Mouse (Mus musculus) embryonic facial prominence, embryonic 14.5 days (tissue): ENCODE data around the gene Vwa3b. TPM values are rescaled to one million over a fixed set of nuclear protein-coding genes. Genes with fewer than 3 reads are reported as not detected.

Experiments
- ATAC-seq: fragments of 200-750 bp; cut with Nextera tagmentation; 2 replicates; pipeline ENCODE4 v1.8.0; 2017; ENCODE audit warnings: low read depth, moderate number of reproducible peaks, moderate TSS enrichment
- DNase-seq: peaks from one replicate; pipeline ENCODE4 v3.0.0-alpha.2; 2015; ENCODE audit warnings: low spot score
- H3K27ac ChIP-seq: fragments of 300-500 bp; sonication (generic); replicated peaks from 2 replicates; pipeline ENCODE4 v1.5.1; 2014; ENCODE audit warnings: low read depth, mild to moderate bottlenecking, low read length, moderate library complexity
- H3K27me3 ChIP-seq: fragments of 300-500 bp; sonication (generic); replicated peaks from 2 replicates; pipeline ENCODE4 v1.6.1; 2014; ENCODE audit warnings: low read length; ENCODE audit not compliant: control insufficient read depth, insufficient read depth
- H3K36me3 ChIP-seq: fragments of 300-500 bp; sonication (generic); 2 replicates; pipeline ENCODE4 v1.6.1; 2014; ENCODE audit warnings: low read length, mixed read lengths; ENCODE audit not compliant: control insufficient read depth, insufficient read depth
- H3K4me1 ChIP-seq: fragments of 300-500 bp; sonication (generic); 2 replicates; pipeline ENCODE4 v1.6.1; 2014; ENCODE audit warnings: antibody characterized with exemption, low read length; ENCODE audit not compliant: control insufficient read depth, insufficient read depth
- H3K4me2 ChIP-seq: fragments of 300-500 bp; sonication (generic); 2 replicates; pipeline ENCODE4 v1.6.1; 2014; ENCODE audit warnings: low read depth, mild to moderate bottlenecking, low read length, moderate library complexity, mixed read lengths
- H3K4me3 ChIP-seq: fragments of 300-500 bp; sonication (generic); 2 replicates; pipeline ENCODE4 v1.5.1; 2014; ENCODE audit warnings: low read depth, mild to moderate bottlenecking, low read length
- H3K9ac ChIP-seq: fragments of 300-500 bp; sonication (generic); 2 replicates; pipeline ENCODE4 v1.6.1; 2014; ENCODE audit warnings: low read depth, mild to moderate bottlenecking, low read length, moderate library complexity, mixed read lengths
- H3K9me3 ChIP-seq: fragments of 300-500 bp; sonication (generic); 2 replicates; pipeline ENCODE4 v1.6.1; 2016; ENCODE audit warnings: low read length; ENCODE audit not compliant: control insufficient read depth
- WGBS: fragments of 180-500 bp; shearing (Covaris S2); extraction: QIAGEN DNeasy Blood & Tissue Kit; methylation state at CpG from one replicate; pipeline ENCODE4 v1.1.7; 2014; 5-methylcytosine and 5-hydroxymethylcytosine counted together
- polyA plus RNA-seq: library from polyadenylated mRNA; unstranded; fragments of >200 nt; fragmentation: Nextera tagmentation; extraction: Ambion mirVana; gene quantifications from 2 replicates; pipeline ENCODE4 v1.2.1, GENCODE M21; 2014

Gene Vwa3b
- polyA plus RNA-seq, 1 experiment from 2014 or later: 2.3 TPM

DNA sequence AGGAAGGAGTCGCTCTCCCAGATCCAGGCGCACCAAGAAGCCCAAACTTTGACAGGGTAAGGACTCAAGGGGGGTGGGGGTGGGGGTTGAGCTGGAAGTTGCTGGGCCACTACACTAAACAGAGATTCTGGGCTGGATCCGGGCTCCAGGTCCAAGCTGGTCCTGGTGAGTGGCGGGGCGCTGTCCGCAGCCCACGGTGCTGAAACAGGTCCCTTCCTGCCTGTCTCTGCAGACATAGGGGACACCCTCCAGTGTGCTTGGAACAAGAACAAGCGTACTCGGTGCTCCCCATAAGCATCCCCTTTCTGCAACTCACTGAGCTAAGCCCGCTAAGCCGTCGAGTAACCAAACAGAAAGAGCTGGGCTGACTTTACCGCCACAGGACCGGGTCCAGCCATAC is 192.0 kb downstream of the Vwa3b start:
- Histone ChIP-seq H3K4me2 (no peak overlapping the region), H3K9me3 (no peaks in the 10 kb centered on the region), H3K36me3 (no peaks in the 10 kb centered on the region), H3K9ac (no peak overlapping the region), H3K27me3 (no peaks in the 10 kb centered on the region; the same call in 1 of the 2 replicates), H3K4me1 (no peaks in the 10 kb centered on the region), H3K27ac (no peak overlapping the region), H3K4me3 (no peak overlapping the region)
- DNase-seq (peak; percentile 69), ATAC-seq (no peak)
- WGBS: 3% methylated on average over 10 of the region's 14 CpGs

DNA sequence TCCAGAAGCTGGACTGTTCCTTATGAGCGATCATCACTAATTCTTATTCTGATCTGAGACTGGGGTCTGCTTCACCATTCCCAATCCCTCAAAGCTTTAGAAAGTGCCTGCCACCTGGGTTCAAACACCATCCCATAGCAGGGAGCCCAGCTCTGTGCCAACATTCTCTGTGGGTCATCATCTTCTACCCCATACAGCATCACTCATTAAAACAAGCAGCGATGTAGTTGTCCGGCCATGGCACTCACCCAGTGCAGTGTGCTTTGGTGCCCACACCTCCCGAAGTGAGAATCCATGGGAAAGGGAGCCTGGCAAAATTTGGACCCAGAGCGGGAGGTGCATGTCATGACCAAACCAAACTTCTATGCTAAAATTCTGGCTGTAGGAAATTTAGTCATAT is 193.2 kb downstream of the Vwa3b start:
- no peak for ATAC-seq
- 82% methylated on average over 5 of the region's 5 CpGs for WGBS

GRCm38 (mm10) chr1:37220134-37220907 is 193.9 kb downstream of the Vwa3b start:
- Histone ChIP-seq H3K4me3 (no peak overlapping the region), H3K27me3 (no peaks in the 10 kb centered on the region; the same call in 1 of the 2 replicates), H3K9ac (no peak overlapping the region), H3K36me3 (no peaks in the 10 kb centered on the region), H3K27ac (no peak overlapping the region), H3K4me1 (no peaks in the 10 kb centered on the region), H3K4me2 (no peak overlapping the region), H3K9me3 (no peaks in the 10 kb centered on the region)
- WGBS: 37% methylated on average over 6 of the region's 6 CpGs
- ATAC-seq (peak; percentile 85; the same call in 1 of the 2 replicates), DNase-seq (peak; percentile 72)

More for the DNA sequence above, 193.2 kb downstream of the Vwa3b start:
- H3K27me3 ChIP-seq: no peaks in the 10 kb centered on the region; the same call in 1 of the 2 replicates
- no peaks in the 10 kb centered on the region for H3K36me3 ChIP-seq
- H3K4me3 ChIP-seq: no peak overlapping the region
- H3K27ac ChIP-seq: no peak overlapping the region
- H3K4me1 ChIP-seq: no peaks in the 10 kb centered on the region
- H3K9ac ChIP-seq: no peak overlapping the region
- no peaks in the 10 kb centered on the region for H3K9me3 ChIP-seq
- no peak overlapping the region for H3K4me2 ChIP-seq
- DNase-seq: no peak

DNA sequence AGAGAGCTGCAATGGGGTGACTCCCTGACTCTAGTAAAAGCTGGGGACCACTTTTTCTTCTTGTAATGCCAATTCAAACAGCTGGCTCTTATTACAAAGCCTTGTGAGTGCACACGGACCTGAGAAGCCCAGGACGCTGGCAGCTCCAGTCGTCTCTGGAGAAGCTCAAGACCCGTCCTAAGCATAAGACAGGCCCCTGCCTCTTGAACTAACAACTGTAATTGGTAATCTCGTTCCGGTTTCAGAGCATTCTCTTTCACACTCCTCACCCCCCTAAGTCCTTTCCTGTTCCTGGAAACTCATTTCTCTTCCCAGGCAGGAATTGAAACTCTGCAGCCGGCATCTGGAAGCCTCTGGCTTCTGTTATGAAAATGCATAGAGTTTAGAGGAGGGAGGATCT is 195.6 kb downstream of the Vwa3b start:
- no peak overlapping the region for H3K27ac ChIP-seq
- no peak overlapping the region for H3K4me3 ChIP-seq
- H3K27me3 ChIP-seq: no peaks in the 10 kb centered on the region; the same call in 1 of the 2 replicates
- no peak overlapping the region for H3K4me2 ChIP-seq
- no peak for ATAC-seq
- no peaks in the 10 kb centered on the region for H3K9me3 ChIP-seq
- no peak overlapping the region for H3K9ac ChIP-seq
- H3K36me3 ChIP-seq: no peaks in the 10 kb centered on the region
- 38% methylated on average over 7 of the region's 7 CpGs for WGBS
- H3K4me1 ChIP-seq: no peaks in the 10 kb centered on the region
- DNase-seq: no peak

- 63% methylated on average over 6 of the region's 6 CpGs for WGBS
- H3K27me3 ChIP-seq: no peaks in the 10 kb centered on the region
- no peak for DNase-seq
- ATAC-seq: no peak
- H3K4me3 ChIP-seq: no peak overlapping the region
- no peak overlapping the region for H3K4me2 ChIP-seq
- no peaks in the 10 kb centered on the region for H3K4me1 ChIP-seq
- no peaks in the 10 kb centered on the region for H3K36me3 ChIP-seq
- H3K9me3 ChIP-seq: peaks cover 6% of the 10 kb centered on the region; the same call in 1 of the 2 replicates
- H3K27ac ChIP-seq: no peak overlapping the region
- no peak overlapping the region for H3K9ac ChIP-seq
Measured at GRCm38 (mm10) chr1:37230404-37230803, 204.0 kb downstream of the Vwa3b start.

DNA sequence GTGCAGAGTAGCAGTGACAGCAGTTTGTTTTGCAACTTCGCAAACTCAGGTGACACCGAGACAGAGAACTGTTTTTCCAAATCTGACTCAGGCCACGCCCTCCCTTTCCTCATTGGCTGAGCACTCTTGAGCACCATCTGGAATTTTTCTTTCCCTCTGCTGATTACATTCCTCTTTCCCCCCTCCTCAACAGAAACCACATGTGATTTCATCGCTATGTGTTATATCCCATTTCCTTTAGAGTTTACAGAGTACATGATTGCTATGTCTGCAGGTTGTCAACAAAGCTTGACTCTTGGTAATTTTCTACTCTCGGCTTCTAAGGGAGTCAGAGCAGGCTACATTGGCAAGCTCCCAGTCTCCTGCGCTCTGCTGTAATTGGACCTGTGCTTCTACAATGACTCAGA is 204.9 kb downstream of the Vwa3b start:
- no peak overlapping the region for H3K27ac ChIP-seq
- 19% methylated on average over 6 of the region's 6 CpGs for WGBS
- no peaks in the 10 kb centered on the region for H3K4me1 ChIP-seq
- peaks cover 6% of the 10 kb centered on the region; the same call in 1 of the 2 replicates for H3K9me3 ChIP-seq
- DNase-seq: peak; percentile 88
- no peak overlapping the region; the same call in 1 of the 2 replicates for H3K4me3 ChIP-seq
- peak; percentile 94 for ATAC-seq
- H3K9ac ChIP-seq: no peak overlapping the region
- no peaks in the 10 kb centered on the region for H3K27me3 ChIP-seq
- H3K4me2 ChIP-seq: peak overlapping the region; percentile 20; the same call in 1 of the 2 replicates
- no peaks in the 10 kb centered on the region for H3K36me3 ChIP-seq

Other genes with a start within 250 kb of the Vwa3b start
- 21.3 and 22.4 TPM in 2 replicates for gene Tmem131, start 82.9 kb upstream of the Vwa3b start, polyA plus RNA-seq
- gene Cnga3, start 187.8 kb downstream of the Vwa3b start, polyA plus RNA-seq: 0.21 and 0.22 TPM in 2 replicates